Mouse (Mus musculus) limb, embryonic 12.5 days (tissue): Measurements from ENCODE around the gene Fggy. TPM values are rescaled to one million over a fixed set of nuclear protein-coding genes. Genes with fewer than 3 reads are reported as not detected.

Experiments
- ATAC-seq: fragments of 200-750 bp; cut with Nextera tagmentation; 2 replicates; pipeline ENCODE4 v1.8.0; 2017; ENCODE audit warnings: low read depth, moderate TSS enrichment; ENCODE audit not compliant: insufficient number of reproducible peaks, insufficient read depth, low FRiP score, low TSS enrichment
- H3K27ac ChIP-seq: fragments of 300-500 bp; sonication (generic); 2 replicates; pipeline ENCODE4 v1.5.1; 2016; ENCODE audit warnings: mild to moderate bottlenecking, moderate library complexity
- H3K27me3 ChIP-seq: fragments of 300-500 bp; sonication (generic); 2 replicates; pipeline ENCODE4 v1.6.1; 2016; ENCODE audit warnings: mild to moderate bottlenecking, moderate library complexity
- H3K36me3 ChIP-seq: fragments of 300-500 bp; sonication (generic); 2 replicates; pipeline ENCODE4 v1.6.1; 2016; ENCODE audit warnings: mild to moderate bottlenecking, moderate library complexity
- H3K4me1 ChIP-seq: fragments of 300-500 bp; sonication (generic); replicated peaks from 2 replicates; pipeline ENCODE4 v1.6.1; 2016
- H3K4me2 ChIP-seq: fragments of 300-500 bp; sonication (generic); 2 replicates; pipeline ENCODE4 v1.6.1; 2016; ENCODE audit warnings: mild to moderate bottlenecking, moderate library complexity
- H3K4me3 ChIP-seq: fragments of 300-500 bp; sonication (generic); replicated peaks from 2 replicates; pipeline ENCODE4 v1.5.1; 2016; ENCODE audit warnings: mild to moderate bottlenecking
- H3K9ac ChIP-seq: fragments of 300-500 bp; sonication (generic); replicated peaks from 2 replicates; pipeline ENCODE4 v1.6.1; 2016; ENCODE audit warnings: mild to moderate bottlenecking, moderate library complexity
- H3K9me3 ChIP-seq: fragments of 300-500 bp; sonication (generic); 2 replicates; pipeline ENCODE4 v1.6.1; 2016; ENCODE audit warnings: mild to moderate bottlenecking, moderate library complexity
- WGBS: fragments of 180-500 bp; shearing (Covaris S2); methylation state at CpG from one replicate; pipeline ENCODE4 v1.1.7; 2016; 5-methylcytosine and 5-hydroxymethylcytosine counted together
- polyA plus RNA-seq: library from polyadenylated mRNA; unstranded; fragments of >200 nt; fragmentation: Nextera tagmentation; extraction: Ambion mirVana; gene quantifications from 2 replicates; pipeline ENCODE4 v1.2.1, GENCODE M21; 2016

Gene Fggy
- polyA plus RNA-seq, 1 experiment from 2014 or later = 11.0 TPM

DNA sequence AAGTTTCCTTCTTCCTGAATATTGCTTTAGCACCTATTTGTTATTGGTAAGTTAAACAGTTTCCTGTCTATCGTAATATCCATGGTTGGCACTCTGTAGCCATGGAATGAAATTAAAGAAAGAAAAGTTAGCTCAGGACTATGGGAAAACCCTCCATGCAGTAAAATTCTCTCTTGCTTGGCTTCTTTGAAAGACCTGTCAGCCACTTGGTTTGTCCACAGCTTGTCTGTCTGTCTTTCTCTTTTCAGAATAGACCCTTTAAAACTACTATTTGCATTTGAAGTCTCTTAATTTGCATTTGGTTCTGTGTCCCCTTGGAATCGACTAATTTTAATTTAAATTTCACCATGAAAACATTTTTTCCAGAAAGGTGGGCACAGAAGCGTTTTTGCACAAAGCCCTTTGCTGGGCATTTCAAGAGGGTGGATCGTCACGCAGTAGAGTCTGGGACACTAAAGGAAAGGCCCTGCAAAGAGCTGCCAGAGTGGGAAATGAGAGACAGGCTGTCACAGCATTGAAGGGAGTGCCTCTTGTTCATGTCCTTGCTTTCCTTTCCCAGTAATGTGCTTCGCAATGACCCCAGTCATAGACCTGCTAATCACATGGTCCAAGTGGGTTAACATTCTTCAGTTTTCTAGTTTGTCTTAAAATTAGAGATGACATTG is 283.2 kb downstream of the Fggy start:
- H3K9ac ChIP-seq = no peak overlapping the region
- H3K27ac ChIP-seq = no peak overlapping the region
- ATAC-seq = no peak
- no peaks in the 10 kb centered on the region for H3K36me3 ChIP-seq
- 84% methylated on average over 6 of the region's 6 CpGs for WGBS
- no peak overlapping the region for H3K4me3 ChIP-seq
- no peaks in the 10 kb centered on the region for H3K9me3 ChIP-seq
- peaks cover 2% of the 10 kb centered on the region for H3K4me1 ChIP-seq
- no peak overlapping the region for H3K4me2 ChIP-seq
- H3K27me3 ChIP-seq = no peaks in the 10 kb centered on the region

DNA sequence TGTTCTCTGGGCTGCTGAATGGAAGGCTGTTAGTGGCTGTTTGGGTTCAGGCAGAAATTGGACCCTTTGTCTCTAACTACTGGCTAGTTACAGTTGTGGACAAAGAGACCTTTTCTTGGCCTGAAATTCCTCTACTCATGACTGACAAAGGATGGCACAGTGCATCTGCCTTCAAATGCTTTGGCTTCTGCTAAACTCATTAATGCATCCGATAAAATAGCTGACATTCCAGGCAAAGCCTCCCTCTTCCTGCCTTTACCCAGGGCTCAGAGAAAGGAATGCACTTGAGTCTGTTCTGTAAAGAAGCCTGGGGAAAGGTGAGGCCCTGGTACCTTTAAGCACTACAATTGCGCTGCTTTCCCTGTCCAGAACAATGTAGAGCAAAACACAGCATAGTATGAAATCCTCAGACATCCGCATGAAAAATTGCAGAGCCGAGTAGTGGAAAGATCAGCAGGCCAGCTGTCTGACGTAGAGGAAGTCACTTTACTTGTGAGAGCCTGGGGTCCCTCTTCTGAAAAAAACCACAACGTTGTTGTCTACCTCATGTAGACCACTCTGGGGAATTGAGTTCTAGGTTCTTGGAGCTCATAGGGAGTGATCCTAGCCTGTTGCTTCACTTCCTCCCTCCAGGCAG is 288.8 kb downstream of the Fggy start:
- Histone ChIP-seq H3K27ac (peak overlapping the region; percentile 57), H3K36me3 (no peaks in the 10 kb centered on the region), H3K27me3 (no peaks in the 10 kb centered on the region), H3K4me1 (peaks cover 26% of the 10 kb centered on the region), H3K4me2 (no peak overlapping the region), H3K9ac (no peak overlapping the region), H3K9me3 (no peaks in the 10 kb centered on the region), H3K4me3 (no peak overlapping the region)
- ATAC-seq = no peak
- WGBS = 45% methylated on average over 6 of the region's 6 CpGs

DNA sequence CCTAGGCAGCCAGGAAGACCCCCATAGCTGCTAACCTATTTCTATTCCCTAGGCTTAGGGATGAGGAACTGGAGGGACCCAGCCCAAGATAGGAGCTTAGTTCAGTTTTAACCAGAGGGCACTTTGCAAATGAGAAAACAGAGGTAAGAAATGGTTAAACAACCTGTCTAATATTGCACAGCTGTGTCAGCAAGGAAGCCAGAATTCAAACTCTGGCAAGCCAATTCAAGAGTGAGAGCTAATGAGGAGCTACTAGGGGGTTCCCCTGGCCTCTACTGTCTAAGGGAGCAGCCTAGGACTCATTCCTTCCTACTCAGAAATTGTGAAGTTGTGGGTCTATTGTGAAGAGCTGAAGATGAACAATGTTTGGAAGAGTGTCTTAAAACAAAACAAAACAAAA is 289.9 kb downstream of the Fggy start:
- Histone ChIP-seq H3K9ac (no peak overlapping the region), H3K4me1 (peaks cover 26% of the 10 kb centered on the region), H3K27me3 (no peaks in the 10 kb centered on the region), H3K4me2 (no peak overlapping the region), H3K9me3 (no peaks in the 10 kb centered on the region), H3K27ac (no peak overlapping the region), H3K4me3 (no peak overlapping the region), H3K36me3 (no peaks in the 10 kb centered on the region)
- ATAC-seq = no peak

DNA sequence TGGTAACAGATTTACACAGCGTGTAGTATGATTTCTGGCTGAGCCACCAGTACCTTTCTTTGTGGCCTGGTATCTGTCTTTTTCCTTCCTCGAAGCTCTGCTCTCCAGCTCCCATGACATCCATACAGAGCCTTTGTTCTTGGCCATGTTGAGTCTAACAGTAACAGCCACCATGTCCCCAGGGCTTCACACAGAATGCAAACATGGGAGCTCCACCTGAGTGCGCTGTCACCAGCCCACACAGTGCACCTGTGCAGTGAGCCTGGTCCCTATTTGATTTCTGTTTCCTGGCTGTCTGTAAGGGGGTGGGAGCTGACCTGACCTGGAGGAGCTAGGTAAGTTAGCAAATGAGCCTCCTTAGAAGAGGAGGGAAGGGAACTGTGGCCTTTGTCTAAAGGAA is 290.4 kb downstream of the Fggy start:
- ATAC-seq = no peak
- Histone ChIP-seq H3K27ac (no peak overlapping the region), H3K9me3 (no peaks in the 10 kb centered on the region), H3K4me2 (no peak overlapping the region), H3K36me3 (no peaks in the 10 kb centered on the region), H3K4me3 (no peak overlapping the region), H3K4me1 (peaks cover 26% of the 10 kb centered on the region), H3K9ac (no peak overlapping the region), H3K27me3 (no peaks in the 10 kb centered on the region)
- WGBS = 85% methylated on average over 3 of the region's 3 CpGs

DNA sequence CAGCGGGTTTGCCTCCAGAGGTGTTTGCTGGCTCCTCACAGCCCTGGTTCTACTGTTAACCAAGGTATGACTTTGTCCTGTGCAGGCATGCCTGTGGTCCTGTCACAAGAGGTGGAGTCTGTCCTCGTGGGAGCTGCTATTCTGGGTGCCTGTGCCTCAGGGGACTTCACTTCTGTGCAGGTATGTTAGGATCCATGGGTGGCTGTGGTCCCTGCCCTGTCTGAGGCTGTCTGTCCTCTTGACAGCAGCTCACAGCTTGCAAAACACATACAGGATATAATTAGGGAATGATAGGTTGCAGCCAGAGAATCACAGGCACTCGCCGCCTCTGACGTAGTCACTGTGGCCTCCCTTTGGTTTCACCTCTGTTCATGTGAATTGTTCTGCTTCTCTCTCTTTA is 292.2 kb downstream of the Fggy start:
- Histone ChIP-seq H3K36me3 (no peaks in the 10 kb centered on the region), H3K4me3 (no peak overlapping the region), H3K27me3 (no peaks in the 10 kb centered on the region), H3K9ac (no peak overlapping the region), H3K4me1 (peaks cover 26% of the 10 kb centered on the region), H3K27ac (no peak overlapping the region), H3K4me2 (no peak overlapping the region), H3K9me3 (no peaks in the 10 kb centered on the region)
- ATAC-seq = no peak
- 74% methylated on average over 5 of the region's 5 CpGs for WGBS

DNA sequence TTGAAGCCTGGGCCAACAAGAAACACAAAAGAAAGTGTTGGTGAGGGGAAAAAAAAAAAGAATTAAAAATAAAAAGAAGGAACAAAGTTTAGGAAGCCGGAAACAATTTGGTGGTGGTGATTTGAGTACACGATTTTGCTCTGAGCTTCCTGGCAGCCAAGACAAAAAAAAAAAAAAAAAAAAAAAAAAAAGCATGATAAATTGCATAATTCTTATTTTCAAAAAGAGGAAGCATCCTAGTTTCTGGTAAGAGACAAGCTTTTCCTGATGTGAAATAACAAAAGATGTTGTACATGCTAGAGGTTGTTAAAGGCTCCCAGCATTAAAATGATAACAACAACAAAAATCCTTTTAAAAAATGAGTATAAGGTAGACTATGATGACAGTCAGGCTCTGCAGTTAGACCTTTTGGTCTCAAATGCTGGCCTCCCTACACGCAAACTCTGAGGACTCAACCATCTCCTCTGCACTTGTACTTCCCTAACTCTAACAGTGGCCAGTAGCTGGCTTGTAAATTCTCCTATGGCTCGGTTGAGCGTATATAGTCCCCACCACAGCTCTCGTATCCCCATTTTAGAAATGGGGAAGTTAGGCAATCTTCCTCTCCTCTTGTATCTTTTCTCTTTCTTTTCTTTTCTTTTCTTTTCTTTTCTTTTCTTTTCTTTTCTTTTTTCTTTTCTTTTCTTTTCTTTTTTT is 292.9 kb downstream of the Fggy start:
- Histone ChIP-seq H3K9ac (no peak overlapping the region), H3K27me3 (no peaks in the 10 kb centered on the region), H3K4me3 (no peak overlapping the region), H3K4me1 (peaks cover 26% of the 10 kb centered on the region), H3K27ac (no peak overlapping the region), H3K9me3 (no peaks in the 10 kb centered on the region), H3K4me2 (no peak overlapping the region), H3K36me3 (no peaks in the 10 kb centered on the region)
- no peak for ATAC-seq
- 88% methylated on average over 6 of the region's 6 CpGs for whole genome bisulfite sequencing

DNA sequence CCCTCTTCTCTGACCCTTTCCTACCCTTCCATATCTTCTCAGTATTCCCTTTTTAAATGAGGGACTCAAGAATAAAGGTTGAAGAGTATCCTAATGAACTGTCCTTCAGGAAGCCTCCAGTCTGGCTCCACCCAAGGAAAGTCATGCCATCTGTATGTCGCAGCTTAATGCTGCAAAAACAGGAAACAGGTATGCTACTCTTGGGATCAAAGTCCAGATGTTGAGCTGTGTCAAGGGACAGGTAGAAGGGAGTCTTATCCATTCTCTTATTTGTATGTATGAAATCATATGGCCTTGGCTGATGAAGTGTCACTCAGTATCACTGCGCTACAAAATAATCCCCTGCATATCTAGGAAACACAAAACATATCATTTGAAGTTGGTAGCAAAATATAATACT is 294.9 kb downstream of the Fggy start:
- Histone ChIP-seq H3K9me3 (no peaks in the 10 kb centered on the region), H3K4me3 (no peak overlapping the region), H3K27me3 (no peaks in the 10 kb centered on the region), H3K4me2 (no peak overlapping the region), H3K4me1 (peaks cover 6% of the 10 kb centered on the region; the same call in 1 of the 2 replicates), H3K36me3 (no peaks in the 10 kb centered on the region), H3K27ac (no peak overlapping the region), H3K9ac (no peak overlapping the region)
- 80% methylated on average over 2 of the region's 2 CpGs for WGBS
- ATAC-seq = no peak

DNA sequence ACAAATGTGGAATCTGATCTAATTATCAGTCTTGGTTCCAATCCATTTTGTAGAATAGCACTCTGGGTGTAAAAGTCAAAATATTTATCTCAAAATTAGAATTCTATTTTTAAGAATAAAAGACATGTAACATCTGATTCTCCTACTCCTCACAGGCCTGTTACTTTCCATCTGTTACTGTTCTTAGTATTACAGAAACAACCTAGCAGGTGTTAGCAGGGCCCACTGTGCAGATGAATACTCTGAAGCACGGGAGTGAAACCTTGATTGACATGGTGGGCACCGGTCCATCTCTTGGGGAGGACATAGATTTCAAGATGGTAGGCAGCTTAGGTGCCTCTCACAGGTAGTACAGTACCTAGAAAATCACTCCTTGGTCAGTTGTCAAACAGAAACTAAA is 298.7 kb downstream of the Fggy start:
- no peak for ATAC-seq
- Histone ChIP-seq H3K4me2 (no peak overlapping the region), H3K4me1 (peaks cover 5% of the 10 kb centered on the region), H3K27ac (no peak overlapping the region), H3K36me3 (no peaks in the 10 kb centered on the region), H3K4me3 (no peak overlapping the region), H3K27me3 (no peaks in the 10 kb centered on the region), H3K9ac (no peak overlapping the region), H3K9me3 (no peaks in the 10 kb centered on the region)
- 87% methylated on average over 2 of the region's 2 CpGs for WGBS

DNA sequence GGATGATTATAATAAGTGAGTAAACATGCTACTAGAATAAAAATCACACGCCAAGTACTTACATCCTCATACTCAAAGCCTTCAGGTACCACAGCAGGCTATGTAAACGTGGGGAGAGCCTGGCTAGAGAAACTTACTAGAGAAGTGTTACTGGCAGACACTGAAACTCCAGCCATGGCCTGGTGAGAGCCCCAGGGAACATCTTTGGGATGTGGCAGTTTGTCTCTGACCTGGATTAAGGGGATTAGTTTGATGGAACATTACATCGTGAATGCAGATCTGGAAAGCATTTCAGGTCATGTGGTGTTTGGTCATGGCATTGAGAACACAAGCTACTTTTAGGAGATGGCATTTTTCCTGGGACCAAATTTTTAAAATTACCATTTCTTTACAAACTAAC is 303.3 kb downstream of the Fggy start:
- Histone ChIP-seq H3K4me2 (no peak overlapping the region), H3K9ac (no peak overlapping the region), H3K9me3 (no peaks in the 10 kb centered on the region), H3K4me1 (peaks cover 21% of the 10 kb centered on the region), H3K27ac (no peak overlapping the region), H3K36me3 (no peaks in the 10 kb centered on the region), H3K27me3 (no peaks in the 10 kb centered on the region), H3K4me3 (no peak overlapping the region)
- WGBS = 37% methylated on average over 3 of the region's 3 CpGs
- ATAC-seq = no peak

DNA sequence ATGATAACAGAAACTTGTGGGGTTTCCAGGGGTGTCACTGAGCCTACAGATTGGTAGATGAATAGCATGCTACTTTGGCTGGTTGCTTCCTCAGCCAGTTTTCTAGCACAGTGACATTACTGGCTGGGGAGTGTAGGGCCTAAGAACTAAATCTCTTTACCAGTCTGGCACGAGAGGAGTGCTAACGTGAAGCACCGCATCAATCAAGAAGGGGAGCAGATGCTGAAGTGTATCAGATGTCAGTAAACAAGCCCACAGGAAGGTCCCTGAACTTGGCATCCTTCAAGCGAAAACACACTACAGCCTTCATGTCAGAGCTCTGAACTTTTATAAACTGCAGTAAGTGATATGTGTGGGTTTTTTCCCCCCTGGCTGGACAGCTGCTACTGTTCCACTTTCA is 303.8 kb downstream of the Fggy start:
- H3K27ac ChIP-seq = no peak overlapping the region
- no peaks in the 10 kb centered on the region for H3K27me3 ChIP-seq
- no peak overlapping the region for H3K4me2 ChIP-seq
- H3K9me3 ChIP-seq = no peaks in the 10 kb centered on the region
- no peak overlapping the region for H3K4me3 ChIP-seq
- H3K36me3 ChIP-seq = no peaks in the 10 kb centered on the region
- peaks cover 21% of the 10 kb centered on the region for H3K4me1 ChIP-seq
- no peak for ATAC-seq
- H3K9ac ChIP-seq = no peak overlapping the region
- 22% methylated on average over 4 of the region's 4 CpGs for WGBS

DNA sequence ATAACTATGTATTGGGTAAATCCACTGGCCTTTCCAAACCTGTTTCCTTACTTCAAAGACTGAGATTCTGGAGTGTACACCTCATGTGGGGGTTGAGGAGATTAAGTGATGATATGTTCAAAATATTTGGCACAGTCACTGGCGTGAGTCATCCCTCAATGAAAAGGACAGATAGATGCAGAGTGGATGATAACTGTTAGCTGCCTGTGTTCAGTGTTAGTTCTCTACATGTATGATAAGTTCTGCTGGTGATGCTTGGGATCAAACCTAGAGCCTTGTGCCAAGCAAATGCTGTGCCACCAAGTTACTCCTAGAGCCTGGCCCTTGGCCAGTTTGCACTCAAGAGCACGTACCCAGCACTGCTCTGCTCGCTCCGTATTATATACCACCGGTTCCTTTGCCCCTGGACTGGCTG is 304.4 kb downstream of the Fggy start:
- no peak for ATAC-seq
- H3K4me1 ChIP-seq = peaks cover 21% of the 10 kb centered on the region
- peak overlapping the region; percentile 42; the same call in 1 of the 2 replicates for H3K27ac ChIP-seq
- no peak overlapping the region for H3K4me2 ChIP-seq
- no peak overlapping the region for H3K4me3 ChIP-seq
- H3K9ac ChIP-seq = no peak overlapping the region
- H3K27me3 ChIP-seq = no peaks in the 10 kb centered on the region
- H3K36me3 ChIP-seq = no peaks in the 10 kb centered on the region
- 79% methylated on average over 5 of the region's 5 CpGs for WGBS
- H3K9me3 ChIP-seq = no peaks in the 10 kb centered on the region
